Mouse (Mus musculus): Measurements from ENCODE around the gene Rtn4r.

Gene Rtn4r

DNA sequence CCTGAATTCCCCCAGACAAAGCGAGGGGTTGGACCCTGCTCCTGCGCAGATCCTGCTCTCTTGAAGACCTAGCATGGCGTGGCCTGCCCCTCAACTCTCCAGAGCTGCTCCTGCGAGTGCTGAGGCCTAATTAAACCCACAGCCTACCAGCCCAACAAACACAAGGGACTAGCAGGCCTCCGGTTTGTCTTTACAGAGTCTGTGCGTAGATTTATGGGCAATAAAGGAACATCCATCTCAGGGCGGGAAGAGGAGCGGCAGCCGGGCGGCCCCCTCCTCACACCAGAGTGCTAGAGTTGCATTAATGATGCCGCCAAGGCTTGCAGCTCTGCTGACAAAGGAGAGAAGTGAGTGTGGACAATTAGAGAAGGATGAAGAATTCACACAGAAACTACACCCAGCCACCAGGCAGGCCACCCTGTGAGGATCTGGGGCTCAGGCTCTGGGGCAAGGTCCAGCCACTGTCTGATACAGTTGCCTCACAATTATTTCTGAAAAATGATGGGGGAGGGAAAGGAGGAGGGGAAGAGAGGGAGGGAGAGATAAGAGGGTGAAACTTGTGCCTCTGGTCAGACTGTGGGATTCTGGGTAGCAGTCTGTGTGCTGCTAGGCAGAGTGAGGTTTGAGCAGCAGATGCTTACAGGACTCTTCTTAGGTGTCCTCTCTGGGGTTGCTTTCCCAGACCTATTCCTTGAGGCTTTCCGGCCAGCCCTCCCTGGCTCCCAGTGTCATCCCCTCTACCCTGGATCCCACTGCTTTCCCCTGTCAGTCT is 29.3 kb downstream of the Rtn4r start:
- DNase-seq (ENCODE audit: low read depth, low spot score), result peak; percentile 29

DNA sequence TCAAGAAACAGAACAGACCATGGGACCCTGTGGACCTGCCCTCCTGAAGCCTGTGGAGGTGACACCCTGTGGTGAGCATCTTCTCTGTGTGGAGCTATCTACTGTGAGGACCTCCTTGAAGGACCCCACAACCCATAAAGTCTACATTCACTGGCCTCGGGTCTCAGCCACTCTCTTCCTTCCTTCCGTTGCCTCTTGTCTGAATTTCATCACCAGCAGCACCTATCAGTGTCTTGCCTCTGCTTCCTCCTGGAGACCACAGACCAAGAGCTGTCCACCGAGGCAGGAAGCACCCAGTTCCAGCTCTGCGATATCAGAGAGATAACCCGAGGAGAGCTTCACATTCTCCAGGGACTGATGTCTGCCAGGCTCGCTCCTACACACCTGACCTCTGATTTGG is 31.8 kb downstream of the Rtn4r start:
- no peak for DNase-seq (ENCODE audit: low read depth, low spot score)

DNA sequence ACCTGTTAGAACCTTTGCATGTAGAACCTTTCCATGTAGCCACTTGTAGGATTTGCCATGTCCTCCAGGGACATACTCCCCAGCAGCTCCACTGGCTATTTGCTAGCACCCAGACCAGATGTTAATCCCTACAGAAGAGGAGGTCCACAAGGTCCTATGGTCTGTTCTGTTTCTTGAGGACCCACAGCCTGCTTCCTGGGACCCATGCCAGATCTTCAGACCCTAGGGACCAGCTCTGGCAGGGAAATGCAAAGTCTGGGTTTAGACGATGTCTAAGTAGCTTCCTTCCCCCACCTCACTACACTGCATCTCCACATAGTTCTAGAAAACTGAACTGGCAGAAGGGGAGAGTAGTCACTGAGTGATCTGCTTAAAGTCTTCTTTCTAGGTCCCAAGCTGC is 32.3 kb downstream of the Rtn4r start:
- DNase-seq (ENCODE audit: low read depth, low spot score), result no peak

- no peak for DNase-seq (ENCODE audit: low read depth, low spot score)
Measured at GRCm38 (mm10) chr16:18160514-18160913, 33.1 kb downstream of the Rtn4r start.

- no peak for DNase-seq (ENCODE audit: low read depth, low spot score)
Measured at GRCm38 (mm10) chr16:18161190-18161589, 33.7 kb downstream of the Rtn4r start.

GRCm38 (mm10) chr16:18164642-18165238 is 37.3 kb downstream of the Rtn4r start:
- DNase-seq (ENCODE audit: low read depth, low spot score), result no peak

DNA sequence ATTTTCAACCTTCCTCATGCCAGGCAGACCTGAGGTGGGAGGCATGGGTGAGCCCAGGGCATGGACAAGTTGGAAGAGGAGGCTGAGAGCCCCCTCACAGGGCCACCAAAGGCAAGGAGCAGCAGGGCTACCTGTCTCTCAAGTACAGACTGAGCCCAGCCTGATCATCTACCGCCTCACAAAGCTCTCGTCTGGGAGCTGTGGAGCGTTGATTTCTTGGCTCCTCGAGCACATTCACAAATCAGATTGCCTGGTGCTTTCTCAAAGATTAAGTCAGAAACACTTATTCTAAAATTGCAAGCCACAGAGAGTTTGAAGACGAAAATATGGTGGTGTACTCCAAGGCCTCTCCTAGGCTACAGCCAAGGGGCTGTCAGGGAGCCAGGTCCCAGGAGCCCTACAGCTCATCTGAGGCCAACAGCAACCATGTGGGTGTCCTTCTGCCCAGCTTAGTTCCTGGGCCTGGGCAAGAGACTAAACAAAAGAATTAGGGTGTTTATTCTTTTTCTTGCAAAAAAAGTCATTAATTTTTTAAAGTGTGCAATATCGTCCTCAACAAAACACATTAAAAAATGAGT is 39.3 kb downstream of the Rtn4r start:
- DNase-seq (ENCODE audit: low read depth, low spot score), result no peak

DNA sequence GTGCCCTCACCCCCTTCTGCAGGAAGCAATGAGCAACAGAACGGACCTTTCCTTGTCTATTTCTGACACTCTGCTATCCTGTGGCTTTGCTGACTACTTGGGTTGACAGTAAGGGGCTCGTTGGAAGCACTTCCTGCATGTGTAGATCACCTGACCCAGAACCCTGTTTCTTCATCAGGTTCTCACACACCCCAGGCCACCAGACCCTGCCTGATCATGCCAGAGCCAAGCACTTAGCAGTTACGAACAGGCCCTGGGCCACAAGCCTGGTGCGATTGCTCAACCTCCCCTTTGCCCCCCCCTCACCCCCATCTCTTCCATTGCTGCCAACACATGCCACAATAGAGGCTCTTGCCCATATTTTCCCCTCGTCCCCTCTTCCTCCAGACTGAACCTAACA is 41.7 kb downstream of the Rtn4r start:
- no peak for DNase-seq (ENCODE audit: low read depth, low spot score)

DNA sequence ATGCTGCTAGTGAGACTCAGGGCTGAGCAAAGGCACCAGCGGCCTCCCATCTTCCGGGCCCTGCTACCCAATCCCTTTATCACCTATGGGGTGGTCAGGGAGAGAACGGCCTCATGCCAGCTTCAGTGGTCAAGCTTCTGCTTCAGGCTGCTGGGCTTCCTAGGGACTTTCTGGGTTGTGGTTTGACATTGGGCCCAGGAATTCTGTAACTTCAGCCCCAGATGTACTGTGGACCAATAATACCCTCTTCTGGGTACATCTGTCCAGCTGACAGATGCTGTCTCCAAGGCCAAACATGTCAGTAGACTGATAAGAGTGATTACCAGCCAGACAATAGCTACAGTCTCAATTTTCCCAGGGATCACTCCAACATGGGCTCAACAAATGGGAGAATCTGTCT is 42.3 kb downstream of the Rtn4r start:
- no peak for DNase-seq (ENCODE audit: low read depth, low spot score)

DNA sequence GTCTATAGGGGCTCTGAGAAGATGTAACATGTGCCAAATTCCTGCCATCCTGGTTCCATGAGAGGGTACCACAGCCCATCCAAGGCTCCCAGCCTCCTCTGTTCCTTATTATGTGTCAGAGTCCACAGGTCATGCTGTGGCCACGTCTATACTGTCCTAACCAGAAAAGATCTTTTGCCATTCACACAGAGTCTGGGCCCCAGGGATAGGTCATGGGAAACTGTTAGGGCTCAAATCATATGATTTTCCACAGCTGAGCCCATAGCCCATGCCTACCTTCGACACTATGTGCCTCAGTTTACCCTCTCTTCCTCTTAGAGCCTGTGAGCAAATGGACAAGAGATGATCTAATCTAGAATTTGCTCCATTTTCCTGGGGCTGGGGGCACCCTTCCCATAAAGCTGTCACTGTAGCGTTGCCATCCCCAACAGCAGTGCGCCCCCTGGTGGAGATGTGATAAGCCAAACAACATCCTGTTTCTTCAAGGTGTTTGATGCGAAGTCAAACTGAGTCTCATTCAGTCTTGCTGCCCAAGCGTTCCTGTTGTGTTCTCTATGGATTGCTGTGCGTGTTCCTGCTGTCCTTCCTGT is 44.9 kb downstream of the Rtn4r start:
- peak; percentile 54 for DNase-seq (ENCODE audit: low read depth, low spot score)

DNA sequence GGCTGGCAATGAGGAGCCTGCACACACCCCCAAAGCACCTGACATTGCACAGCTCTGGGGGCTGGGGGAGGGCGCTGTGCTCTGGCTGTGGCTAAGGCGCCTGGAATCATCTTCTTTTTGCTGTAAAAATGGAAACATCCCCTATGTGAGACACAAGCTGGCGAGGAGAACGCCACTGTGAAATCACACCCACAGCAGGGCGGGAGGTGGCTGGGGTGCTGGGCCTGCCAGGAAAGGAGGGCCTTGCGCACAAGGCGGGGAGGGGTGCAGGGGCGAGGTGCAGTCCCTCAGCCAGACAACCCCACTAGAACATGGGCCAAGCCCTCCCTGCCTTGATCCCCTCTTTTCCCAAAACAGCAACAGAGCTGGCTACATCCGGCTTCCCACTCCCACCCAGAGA is 45.8 kb downstream of the Rtn4r start:
- DNase-seq (ENCODE audit: low read depth, low spot score), result no peak

GRCm38 (mm10) chr16:18173788-18174187 is 46.3 kb downstream of the Rtn4r start:
- DNase-seq (ENCODE audit: low read depth, low spot score), result no peak

DNA sequence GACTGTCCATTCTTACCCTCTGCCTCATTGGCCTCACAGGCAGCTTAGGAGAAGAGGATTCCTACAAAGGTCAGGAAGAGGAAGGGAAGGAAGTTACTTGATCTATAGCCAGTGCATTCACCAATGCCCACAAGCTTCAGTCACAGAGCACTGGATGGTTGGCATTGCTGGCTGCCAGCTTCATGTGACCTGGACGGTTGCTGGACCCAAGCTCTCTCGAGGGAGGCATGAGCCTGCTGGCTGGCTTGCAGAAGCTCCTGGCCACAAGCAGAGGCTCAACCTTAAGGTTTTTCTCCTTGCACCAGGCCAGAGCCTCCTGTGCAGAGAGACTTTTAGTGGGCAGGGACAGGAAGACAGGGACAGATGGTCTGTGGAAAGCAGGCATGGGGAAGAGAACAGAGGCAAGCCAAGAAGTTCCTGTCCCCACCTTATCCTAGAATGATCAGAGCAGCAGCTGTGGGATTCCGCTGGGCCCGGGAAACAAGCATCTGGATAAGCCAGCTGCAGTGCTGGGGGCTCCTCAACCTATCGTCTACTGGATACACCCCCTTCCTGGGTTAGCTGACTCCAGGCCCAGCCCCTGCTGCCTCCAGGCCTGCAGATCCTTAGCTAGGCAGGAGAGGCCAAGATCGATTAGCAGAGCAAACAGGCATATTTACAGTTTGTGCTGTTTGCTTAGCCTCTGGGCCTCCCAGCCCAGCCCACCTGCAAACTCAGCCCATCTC is 48.5 kb downstream of the Rtn4r start:
- no peak for DNase-seq (ENCODE audit: low read depth, low spot score)

DNA sequence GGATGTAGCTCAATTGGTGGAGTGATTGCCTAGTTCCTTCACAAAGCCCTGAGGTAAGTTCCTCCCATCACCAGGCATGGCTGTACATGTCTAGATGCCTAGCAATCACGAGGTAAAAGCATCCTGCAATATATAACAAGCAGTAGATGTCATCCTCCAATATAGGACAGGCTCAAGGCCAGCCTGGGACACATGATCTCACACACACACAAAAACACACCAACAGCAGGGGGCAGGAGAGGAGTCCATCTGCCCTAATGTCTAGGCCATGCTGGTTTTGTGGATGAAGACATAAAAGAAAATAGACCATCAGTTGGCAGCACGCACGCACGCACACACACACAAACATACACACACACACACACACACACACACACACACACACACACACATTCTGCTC is 49.3 kb downstream of the Rtn4r start:
- DNase-seq (ENCODE audit: low read depth, low spot score), result no peak

GRCm38 (mm10) chr16:18179591-18179990 is 52.1 kb downstream of the Rtn4r start:
- no peak for DNase-seq (ENCODE audit: low read depth, low spot score)

DNA sequence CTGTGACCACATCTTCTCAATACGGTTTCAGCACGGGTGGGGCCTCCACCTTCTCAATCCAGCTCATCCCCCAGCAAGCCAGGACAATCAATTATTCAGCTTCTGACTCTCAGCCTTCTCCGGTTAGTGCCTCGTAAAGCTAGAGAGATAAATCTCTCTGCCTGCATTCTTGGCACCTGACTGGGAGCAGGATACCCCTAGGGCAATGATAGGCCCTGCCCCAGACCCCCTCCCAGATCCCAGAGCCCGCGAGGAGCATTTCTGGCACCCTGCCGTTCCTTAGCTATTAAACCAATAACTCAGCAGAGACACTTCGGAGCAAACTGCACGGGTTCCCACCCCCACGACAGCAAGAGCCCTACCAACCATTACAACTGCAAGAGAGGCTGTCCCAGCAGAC is 54.0 kb downstream of the Rtn4r start:
- DNase-seq (ENCODE audit: low read depth, low spot score), result no peak

DNA sequence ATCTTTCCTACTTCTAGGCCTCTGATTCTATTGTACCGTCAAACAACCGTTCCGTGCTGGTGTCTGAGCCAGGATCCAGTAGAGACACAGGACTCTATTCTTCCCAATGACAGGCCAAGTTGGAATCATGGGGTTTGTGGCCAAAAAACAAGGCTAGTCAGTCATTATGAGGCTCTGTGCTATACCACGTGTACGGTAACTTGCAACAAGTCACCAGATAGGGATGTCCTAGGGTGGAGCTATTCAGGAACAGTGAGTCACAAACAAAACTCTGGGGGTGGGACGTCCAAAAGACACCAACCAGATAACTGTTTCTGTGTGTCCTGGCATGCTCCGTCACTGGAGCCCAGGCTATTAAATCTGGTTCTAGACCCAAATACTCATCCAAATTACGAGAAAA is 55.3 kb downstream of the Rtn4r start:
- no peak for DNase-seq (ENCODE audit: low read depth, low spot score)

- DNase-seq (ENCODE audit: low read depth, low spot score), result no peak
Measured at GRCm38 (mm10) chr16:18185715-18186449, 58.4 kb downstream of the Rtn4r start.

- no peak for DNase-seq (ENCODE audit: low read depth, low spot score)
Measured at GRCm38 (mm10) chr16:18186798-18187197, 59.4 kb downstream of the Rtn4r start.

- DNase-seq (ENCODE audit: low read depth, low spot score), result no peak
Measured at GRCm38 (mm10) chr16:18187221-18187620, 59.8 kb downstream of the Rtn4r start.

GRCm38 (mm10) chr16:18191006-18191405 is 63.6 kb downstream of the Rtn4r start:
- DNase-seq (ENCODE audit: low read depth, low spot score), result no peak

All from embryo, embryonic 11.5 days (tissue).